Mouse (Mus musculus) hindlimb bud, embryonic 11.5 days (tissue): ENCODE measurements at regions not wholly inside any gene's neighbourhood (a gene's known extent, or its start where the extent isn't known, plus 50 kb on each side); places are given as distances from the start of the nearest gene placed in this dataset.

Source experiments
- DNase-seq: peaks from one replicate; pipeline ENCODE4 v3.0.0-alpha.2; 2012; ENCODE audit warnings: low read depth, low spot score; ENCODE audit errors: extremely low spot score

GRCm38 (mm10) chr11:19455391-19456290 is 436.9 kb upstream of the Meis1 start:
- no peak for DNase-seq

- no peak for DNase-seq
Measured at GRCm38 (mm10) chr11:19456577-19456976, 437.8 kb upstream of the Meis1 start.

- no peak for DNase-seq
Measured at GRCm38 (mm10) chr11:19463730-19464358, 445.1 kb upstream of the Meis1 start.

GRCm38 (mm10) chr11:19468373-19468772 is 449.6 kb upstream of the Meis1 start:
- DNase-seq, result no peak

GRCm38 (mm10) chr11:19468803-19469202 is 450.0 kb upstream of the Meis1 start:
- no peak for DNase-seq

- no peak for DNase-seq
Measured at GRCm38 (mm10) chr11:19470648-19471341, 452.0 kb upstream of the Meis1 start.

GRCm38 (mm10) chr11:19475068-19475786 is 448.9 kb upstream of the Spred2 start:
- no peak for DNase-seq

GRCm38 (mm10) chr11:19493089-19493756 is 431.0 kb upstream of the Spred2 start:
- DNase-seq, result no peak

GRCm38 (mm10) chr11:19521721-19522120 is 402.5 kb upstream of the Spred2 start:
- DNase-seq, result no peak

- DNase-seq, result no peak
Measured at GRCm38 (mm10) chr11:19523853-19524487, 400.2 kb upstream of the Spred2 start.

GRCm38 (mm10) chr11:19529126-19529525 is 395.0 kb upstream of the Spred2 start:
- DNase-seq, result no peak

GRCm38 (mm10) chr11:19530652-19531051 is 393.5 kb upstream of the Spred2 start:
- no peak for DNase-seq

- no peak for DNase-seq
Measured at GRCm38 (mm10) chr11:19531255-19532003, 392.7 kb upstream of the Spred2 start.

GRCm38 (mm10) chr11:19532867-19533266 is 391.3 kb upstream of the Spred2 start:
- DNase-seq, result no peak

- DNase-seq, result no peak
Measured at GRCm38 (mm10) chr11:19533701-19534100, 390.5 kb upstream of the Spred2 start.

GRCm38 (mm10) chr11:19535215-19535614 is 389.0 kb upstream of the Spred2 start:
- DNase-seq, result no peak

GRCm38 (mm10) chr11:19546226-19546625 is 377.9 kb upstream of the Spred2 start:
- no peak for DNase-seq

GRCm38 (mm10) chr11:19554316-19554946 is 369.7 kb upstream of the Spred2 start:
- DNase-seq, result no peak
